Mouse (Mus musculus) stomach, embryonic 16.5 days (tissue): ENCODE results near the gene Thap7. TPM values are rescaled to one million over a fixed set of nuclear protein-coding genes. Genes with fewer than 3 reads are reported as not detected.

Source experiments
- ATAC-seq: fragments of 200-750 bp; cut with Nextera tagmentation; 2 replicates; pipeline ENCODE4 v1.8.0; 2017; ENCODE audit warnings: moderate number of reproducible peaks, moderate TSS enrichment; ENCODE audit not compliant: insufficient read depth, low FRiP score
- H3K27ac ChIP-seq: fragments of 300-500 bp; sonication (generic); 2 replicates; pipeline ENCODE4 v1.5.1; 2014; ENCODE audit warnings: low read length
- H3K27me3 ChIP-seq: fragments of 300-500 bp; sonication (generic); 2 replicates; pipeline ENCODE4 v1.6.1; 2014; ENCODE audit warnings: low read length, control low read depth, mixed read lengths; ENCODE audit not compliant: control insufficient read depth, insufficient read depth
- H3K36me3 ChIP-seq: fragments of 300-500 bp; sonication (generic); 2 replicates; pipeline ENCODE4 v1.6.1; 2014; ENCODE audit warnings: low read length; ENCODE audit not compliant: control insufficient read depth, insufficient read depth
- H3K4me1 ChIP-seq: fragments of 300-500 bp; sonication (generic); 2 replicates; pipeline ENCODE4 v1.6.1; 2014; ENCODE audit warnings: low read length, control low read depth, mixed read lengths; ENCODE audit not compliant: control insufficient read depth, insufficient read depth
- H3K4me2 ChIP-seq: fragments of 300-500 bp; sonication (generic); 2 replicates; pipeline ENCODE4 v1.6.1; 2014; ENCODE audit warnings: low read depth, low read length, mixed read lengths
- H3K4me3 ChIP-seq: fragments of 300-500 bp; sonication (generic); replicated peaks from 2 replicates; pipeline ENCODE4 v1.5.1; 2014; ENCODE audit warnings: mild to moderate bottlenecking, low read length
- H3K9ac ChIP-seq: fragments of 300-500 bp; sonication (generic); 2 replicates; pipeline ENCODE4 v1.6.1; 2014; ENCODE audit warnings: low read length
- H3K9me3 ChIP-seq: fragments of 300-500 bp; sonication (generic); replicated peaks from 2 replicates; pipeline ENCODE4 v1.6.1; 2016; ENCODE audit warnings: low read length, control low read depth; ENCODE audit not compliant: control insufficient read depth
- WGBS: fragments of 180-500 bp; shearing (Covaris S2); extraction: QIAGEN DNeasy Blood & Tissue Kit; methylation state at CpG from one replicate; pipeline ENCODE4 v1.1.7; 2014; 5-methylcytosine and 5-hydroxymethylcytosine counted together
- polyA plus RNA-seq: library from polyadenylated mRNA; unstranded; fragments of >200 nt; fragmentation: Nextera tagmentation; extraction: Ambion mirVana; gene quantifications from 2 replicates; pipeline ENCODE4 v1.2.1, GENCODE M21; 2015

Thap7 gene
- polyA plus RNA-seq: 56.8 and 61.1 TPM in 2 replicates

GRCm38 (mm10) chr16:17530640-17531288, at the start of gene Thap7:
Thap7 (minus strand) TSS chr16:17531136.
- H3K4me3 ChIP-seq: peak within 1 kb of the TSS; percentile 78
- peak; percentile 96 for ATAC-seq

GRCm38 (mm10) chr16:17576825-17577215, 45.9 kb upstream of the Thap7 start:
- ATAC-seq: no peak
- 21% methylated on average over 8 of the region's 8 CpGs for WGBS
- H3K4me2 ChIP-seq: peak overlapping the region; percentile 88
- H3K4me1 ChIP-seq: peaks cover 11% of the 10 kb centered on the region
- H3K9ac ChIP-seq: peak overlapping the region; percentile 79
- no peaks in the 10 kb centered on the region for H3K9me3 ChIP-seq
- H3K36me3 ChIP-seq: no peaks in the 10 kb centered on the region
- H3K27ac ChIP-seq: 0 out of 2 replicates have a peak overlapping the region, but pooled peaks have one; percentile 51
- H3K27me3 ChIP-seq: no peaks in the 10 kb centered on the region
- peak overlapping the region; percentile 66 for H3K4me3 ChIP-seq

More at GRCm38 (mm10) chr16:17530640-17531288, at the start of gene Thap7:
- WGBS: under 1% methylated on average over 67 of the region's 67 CpGs
- Histone ChIP-seq H3K27ac (peak within 1 kb of the TSS; percentile 99), H3K9me3 (no peaks in the 10 kb centered on the region), H3K27me3 (no peaks in the 10 kb centered on the region), H3K9ac (peak within 1 kb of the TSS; percentile 85), H3K36me3 (peaks cover 6% of the 10 kb centered on the region; the same call in 1 of the 2 replicates), H3K4me2 (peak within 1 kb of the TSS; percentile 89), H3K4me1 (peaks cover 18% of the 10 kb centered on the region)

DNA sequence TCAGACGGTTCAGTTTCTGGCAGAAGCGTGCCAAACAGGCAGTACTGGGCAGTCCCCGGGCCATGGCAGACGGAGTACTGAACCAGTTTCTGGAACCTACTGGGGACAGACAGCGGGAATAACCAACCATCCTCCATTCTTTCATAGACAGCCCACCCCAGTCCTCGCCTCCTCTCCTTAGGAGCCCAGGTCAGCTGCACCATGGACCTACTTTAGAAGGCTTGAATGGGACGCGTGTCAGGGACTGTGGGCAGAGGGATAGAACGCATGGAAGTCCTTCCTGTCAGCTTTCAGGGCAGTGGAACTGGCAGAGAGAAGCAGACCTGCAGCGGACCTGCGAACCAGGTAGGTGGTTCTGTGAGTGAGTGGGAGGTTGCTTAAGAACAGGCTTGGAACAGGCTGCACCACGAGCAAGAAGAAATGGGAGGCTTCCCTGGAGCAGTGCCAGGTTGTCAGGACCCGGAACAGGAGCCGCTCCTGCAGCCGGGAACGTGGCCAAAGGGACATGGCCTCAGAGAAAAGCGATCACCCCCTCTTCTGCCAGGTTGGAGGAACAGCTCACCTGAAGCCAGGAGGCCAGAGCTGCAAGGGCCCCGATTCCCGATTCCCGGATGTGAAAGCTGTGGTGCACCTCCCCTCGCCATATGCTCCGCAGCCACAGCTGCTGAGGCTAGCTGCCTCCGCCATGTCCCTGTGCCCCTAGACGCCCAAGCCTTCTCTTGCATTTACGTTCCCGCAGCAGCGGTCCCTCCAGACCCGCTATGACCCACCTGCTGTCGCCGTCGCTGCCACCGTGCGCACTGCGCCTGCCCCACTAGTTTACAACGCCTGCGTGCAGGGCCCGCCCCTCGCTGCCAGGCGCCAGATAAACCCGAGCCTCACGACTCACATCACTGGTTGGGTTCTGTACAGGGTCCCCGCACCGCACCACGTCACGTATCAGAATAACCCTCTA, 45.2 kb upstream of the Thap7 start:
- H3K36me3 ChIP-seq: no peaks in the 10 kb centered on the region
- H3K27ac ChIP-seq: peak overlapping the region; percentile 51
- peak overlapping the region; percentile 66 for H3K4me3 ChIP-seq
- no peaks in the 10 kb centered on the region for H3K27me3 ChIP-seq
- H3K4me1 ChIP-seq: peaks cover 11% of the 10 kb centered on the region
- no peaks in the 10 kb centered on the region for H3K9me3 ChIP-seq
- peak overlapping the region; percentile 79 for H3K9ac ChIP-seq
- ATAC-seq: peak; percentile 79
- 13% methylated on average over 45 of the region's 45 CpGs for WGBS
- H3K4me2 ChIP-seq: peak overlapping the region; percentile 88

DNA sequence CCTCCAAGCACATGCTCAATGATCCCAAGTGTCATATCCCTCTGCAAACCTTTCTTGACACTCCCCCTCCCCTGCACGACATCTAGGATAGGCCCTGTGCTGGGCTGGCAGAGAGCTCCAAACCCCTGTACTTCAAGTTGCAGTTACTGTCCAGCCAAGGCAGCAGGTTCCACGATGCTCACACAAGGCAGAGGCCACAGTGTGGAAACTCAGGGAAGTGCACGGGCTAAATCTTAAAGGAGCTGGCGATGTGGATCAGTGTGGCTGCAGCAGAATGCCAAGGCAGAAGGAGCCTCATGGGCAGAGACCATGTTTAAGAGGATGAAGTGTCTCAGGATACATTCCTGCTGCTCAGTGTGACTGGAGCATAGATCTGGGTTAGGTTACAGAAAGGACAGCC, 35.2 kb upstream of the Thap7 start:
- no peak overlapping the region for H3K9ac ChIP-seq
- WGBS: 29% methylated on average over 4 of the region's 4 CpGs
- no peaks in the 10 kb centered on the region for H3K9me3 ChIP-seq
- H3K4me3 ChIP-seq: no peak overlapping the region
- no peak for ATAC-seq
- no peak overlapping the region for H3K4me2 ChIP-seq
- H3K27ac ChIP-seq: no peak overlapping the region
- no peaks in the 10 kb centered on the region for H3K36me3 ChIP-seq
- H3K4me1 ChIP-seq: peaks cover 4% of the 10 kb centered on the region; the same call in 1 of the 2 replicates
- H3K27me3 ChIP-seq: no peaks in the 10 kb centered on the region

DNA sequence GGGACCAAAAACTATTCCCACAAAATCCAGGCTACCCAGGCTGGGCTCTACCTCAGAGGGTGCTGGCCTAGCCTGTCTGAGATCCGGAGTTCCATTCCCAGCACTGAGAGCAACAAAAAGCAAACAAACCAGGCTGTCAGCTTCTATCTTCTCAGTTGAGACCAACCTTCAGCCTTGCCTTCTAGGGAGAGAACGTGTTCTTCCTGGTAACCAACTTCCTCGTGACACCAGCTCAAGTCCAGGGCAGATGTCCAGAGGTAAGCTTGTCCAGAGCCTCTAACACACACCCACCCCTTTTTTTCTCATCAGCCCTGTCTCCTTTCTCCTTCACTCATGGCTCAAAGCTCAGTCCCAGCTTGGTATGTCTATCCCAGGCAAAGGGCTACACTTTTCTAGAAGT, 33.8 kb upstream of the Thap7 start:
- Histone ChIP-seq H3K9ac (no peak overlapping the region), H3K4me2 (no peak overlapping the region), H3K4me1 (peaks cover 4% of the 10 kb centered on the region; the same call in 1 of the 2 replicates), H3K36me3 (no peaks in the 10 kb centered on the region), H3K9me3 (no peaks in the 10 kb centered on the region), H3K27me3 (no peaks in the 10 kb centered on the region), H3K27ac (no peak overlapping the region), H3K4me3 (no peak overlapping the region)
- WGBS: 51% methylated on average over 3 of the region's 3 CpGs
- ATAC-seq: no peak

DNA sequence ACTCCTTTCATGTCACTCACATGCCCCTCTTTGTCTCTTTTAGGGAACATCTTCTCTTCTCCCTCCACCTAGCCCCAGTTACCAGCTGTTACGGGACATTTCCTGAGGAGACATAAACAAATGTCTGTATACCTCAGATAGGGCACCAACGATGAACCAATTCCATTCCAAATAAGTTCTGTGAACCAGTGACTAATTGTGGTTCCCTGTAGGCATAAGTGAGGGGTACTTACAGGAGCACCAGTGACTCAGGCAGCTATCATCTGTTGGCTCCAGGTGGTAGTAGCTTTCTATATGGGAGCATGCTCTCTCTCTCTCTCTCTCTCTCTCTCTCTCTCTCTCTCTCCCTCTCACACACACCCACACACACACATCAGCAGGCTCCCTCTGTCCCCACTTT, 33.3 kb upstream of the Thap7 start:
- no peak overlapping the region for H3K4me3 ChIP-seq
- no peaks in the 10 kb centered on the region for H3K36me3 ChIP-seq
- H3K4me2 ChIP-seq: no peak overlapping the region
- no peaks in the 10 kb centered on the region for H3K9me3 ChIP-seq
- 44% methylated on average over 2 of the region's 2 CpGs for WGBS
- no peak for ATAC-seq
- peaks cover 5% of the 10 kb centered on the region; the same call in 1 of the 2 replicates for H3K4me1 ChIP-seq
- H3K27me3 ChIP-seq: no peaks in the 10 kb centered on the region
- no peak overlapping the region for H3K9ac ChIP-seq
- H3K27ac ChIP-seq: no peak overlapping the region

DNA sequence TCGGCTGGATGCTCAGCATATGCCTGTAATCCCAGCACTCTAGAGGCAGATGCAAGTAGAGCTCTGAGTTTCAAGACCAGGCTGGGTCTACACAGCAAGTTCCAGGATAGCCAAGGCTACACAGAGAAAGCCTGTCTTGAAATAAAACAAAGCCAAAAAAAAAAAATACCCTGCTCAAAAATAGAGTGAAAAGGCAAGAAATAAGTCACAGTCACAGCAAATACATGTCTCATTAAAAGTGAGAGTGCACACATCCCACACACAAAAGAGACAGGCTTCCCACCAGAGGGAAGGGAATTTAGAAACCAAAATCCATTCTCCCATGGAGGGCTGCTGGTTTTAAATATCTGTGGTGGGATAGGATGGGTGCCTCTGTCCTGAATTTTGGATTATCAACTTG, 32.6 kb upstream of the Thap7 start:
- H3K9ac ChIP-seq: no peak overlapping the region
- no peaks in the 10 kb centered on the region for H3K27me3 ChIP-seq
- 15% methylated on average over 1 of the region's 1 CpGs for WGBS
- ATAC-seq: no peak
- no peak overlapping the region for H3K4me2 ChIP-seq
- H3K9me3 ChIP-seq: no peaks in the 10 kb centered on the region
- H3K27ac ChIP-seq: no peak overlapping the region
- H3K4me3 ChIP-seq: no peak overlapping the region
- peaks cover 12% of the 10 kb centered on the region for H3K4me1 ChIP-seq
- no peaks in the 10 kb centered on the region for H3K36me3 ChIP-seq

GRCm38 (mm10) chr16:17561751-17562208, 30.8 kb upstream of the Thap7 start, which contains the start of gene P2rx6:
P2rx6 (plus strand) TSS chr16:17561885.
- Histone ChIP-seq H3K4me2 (peak within 1 kb of the TSS; percentile 57), H3K27me3 (no peaks in the 10 kb centered on the region), H3K4me1 (peaks cover 17% of the 10 kb centered on the region), H3K9ac (peak within 1 kb of the TSS; percentile 59), H3K9me3 (no peaks in the 10 kb centered on the region), H3K4me3 (peak within 1 kb of the TSS; percentile 24), H3K36me3 (no peaks in the 10 kb centered on the region), H3K27ac (peak within 1 kb of the TSS; percentile 84)
- WGBS: 6% methylated on average over 10 of the region's 10 CpGs
- peak; percentile 45 for ATAC-seq
